Mouse (Mus musculus): ENCODE measurements around the gene Galnt17. TPM values are rescaled to one million over a fixed set of nuclear protein-coding genes. Genes with fewer than 3 reads are reported as not detected.

Galnt17 gene
- polyA plus RNA-seq, 1 experiment = 15.3 TPM

GRCm38 (mm10) chr5:131083072-131083657, 225.1 kb downstream of the Galnt17 start:
- peak; percentile 82 for DNase-seq (ENCODE audit: low read depth)
- TF ChIP-seq CTCF (IDR thresholded peaks at IDR 0.05; ENCODE audit: borderline replicate concordance, extremely low read depth, insufficient read depth, insufficient read length) (no peak), POLR2A (IDR thresholded peaks at IDR 0.05; ENCODE audit: borderline replicate concordance, extremely low read depth, insufficient read depth, insufficient read length, poor library complexity, severe bottlenecking) (no peak)

GRCm38 (mm10) chr5:131077682-131078081, 230.6 kb downstream of the Galnt17 start:
- no peak for DNase-seq (ENCODE audit: low read depth)
- TF ChIP-seq POLR2A (IDR thresholded peaks at IDR 0.05; ENCODE audit: borderline replicate concordance, extremely low read depth, insufficient read depth, insufficient read length, poor library complexity, severe bottlenecking) (no peak), CTCF (IDR thresholded peaks at IDR 0.05; ENCODE audit: borderline replicate concordance, extremely low read depth, insufficient read depth, insufficient read length) (no peak)

- DNase-seq (ENCODE audit: low read depth) = no peak
- no peak for TF ChIP-seq POLR2A (IDR thresholded peaks at IDR 0.05; ENCODE audit: borderline replicate concordance, extremely low read depth, insufficient read depth, insufficient read length, poor library complexity, severe bottlenecking)
- TF ChIP-seq CTCF (IDR thresholded peaks at IDR 0.05; ENCODE audit: borderline replicate concordance, extremely low read depth, insufficient read depth, insufficient read length) = no peak
These were observed 232.5 kb downstream of the Galnt17 start for GRCm38 (mm10) chr5:131075795-131076194.

- no peak for TF ChIP-seq POLR2A (IDR thresholded peaks at IDR 0.05; ENCODE audit: borderline replicate concordance, extremely low read depth, insufficient read depth, insufficient read length, poor library complexity, severe bottlenecking)
- TF ChIP-seq CTCF (IDR thresholded peaks at IDR 0.05; ENCODE audit: borderline replicate concordance, extremely low read depth, insufficient read depth, insufficient read length) = no peak
- peak; percentile 19 for DNase-seq (ENCODE audit: low read depth)
These were observed 234.0 kb downstream of the Galnt17 start for GRCm38 (mm10) chr5:131074295-131074694.

GRCm38 (mm10) chr5:131065174-131065573, 243.1 kb downstream of the Galnt17 start:
- DNase-seq (ENCODE audit: low read depth) = no peak
- no peak for TF ChIP-seq CTCF (IDR thresholded peaks at IDR 0.05; ENCODE audit: borderline replicate concordance, extremely low read depth, insufficient read depth, insufficient read length)
- TF ChIP-seq POLR2A (IDR thresholded peaks at IDR 0.05; ENCODE audit: borderline replicate concordance, extremely low read depth, insufficient read depth, insufficient read length, poor library complexity, severe bottlenecking) = no peak

GRCm38 (mm10) chr5:131048505-131048904, 259.8 kb downstream of the Galnt17 start:
- no peak for TF ChIP-seq POLR2A (IDR thresholded peaks at IDR 0.05; ENCODE audit: borderline replicate concordance, extremely low read depth, insufficient read depth, insufficient read length, poor library complexity, severe bottlenecking)
- TF ChIP-seq CTCF (IDR thresholded peaks at IDR 0.05; ENCODE audit: borderline replicate concordance, extremely low read depth, insufficient read depth, insufficient read length) = no peak
- DNase-seq (ENCODE audit: low read depth) = peak; percentile 40

- DNase-seq (ENCODE audit: low read depth) = no peak
- no peak for TF ChIP-seq POLR2A (IDR thresholded peaks at IDR 0.05; ENCODE audit: borderline replicate concordance, extremely low read depth, insufficient read depth, insufficient read length, poor library complexity, severe bottlenecking)
- TF ChIP-seq CTCF (IDR thresholded peaks at IDR 0.05; ENCODE audit: borderline replicate concordance, extremely low read depth, insufficient read depth, insufficient read length) = no peak
These were observed 265.2 kb downstream of the Galnt17 start for GRCm38 (mm10) chr5:131043130-131043529.

GRCm38 (mm10) chr5:131040441-131040840, 267.9 kb downstream of the Galnt17 start:
- no peak for DNase-seq (ENCODE audit: low read depth)
- TF ChIP-seq POLR2A (IDR thresholded peaks at IDR 0.05; ENCODE audit: borderline replicate concordance, extremely low read depth, insufficient read depth, insufficient read length, poor library complexity, severe bottlenecking) = no peak
- no peak for TF ChIP-seq CTCF (IDR thresholded peaks at IDR 0.05; ENCODE audit: borderline replicate concordance, extremely low read depth, insufficient read depth, insufficient read length)

GRCm38 (mm10) chr5:131039611-131040313, 268.5 kb downstream of the Galnt17 start:
- no peak for TF ChIP-seq CTCF (IDR thresholded peaks at IDR 0.05; ENCODE audit: borderline replicate concordance, extremely low read depth, insufficient read depth, insufficient read length)
- no peak for TF ChIP-seq POLR2A (IDR thresholded peaks at IDR 0.05; ENCODE audit: borderline replicate concordance, extremely low read depth, insufficient read depth, insufficient read length, poor library complexity, severe bottlenecking)
- no peak for DNase-seq (ENCODE audit: low read depth)

- TF ChIP-seq CTCF (IDR thresholded peaks at IDR 0.05; ENCODE audit: borderline replicate concordance, extremely low read depth, insufficient read depth, insufficient read length) (no peak), POLR2A (IDR thresholded peaks at IDR 0.05; ENCODE audit: borderline replicate concordance, extremely low read depth, insufficient read depth, insufficient read length, poor library complexity, severe bottlenecking) (no peak)
- no peak for DNase-seq (ENCODE audit: low read depth)
These were observed 283.8 kb downstream of the Galnt17 start for GRCm38 (mm10) chr5:131024506-131024905.

GRCm38 (mm10) chr5:131022396-131022993, 285.8 kb downstream of the Galnt17 start:
- TF ChIP-seq CTCF (IDR thresholded peaks at IDR 0.05; ENCODE audit: borderline replicate concordance, extremely low read depth, insufficient read depth, insufficient read length) (no peak), POLR2A (IDR thresholded peaks at IDR 0.05; ENCODE audit: borderline replicate concordance, extremely low read depth, insufficient read depth, insufficient read length, poor library complexity, severe bottlenecking) (no peak)
- DNase-seq (ENCODE audit: low read depth) = peak; percentile 85

Measured in brain, embryonic 14.5 days (tissue).